Mouse (Mus musculus) spleen, adult 12 weeks (tissue): Measurements from ENCODE around the gene Arhgap28.
"Not testable (repeated sequence)": the region's sequence is repeated elsewhere in the genome, so short reads cannot be mapped to it uniquely, and the experiment has no call there.

Source experiments
- DNase-seq: peaks from one replicate; pipeline ENCODE4 v3.0.0; 2022; ENCODE audit warnings: low spot score

The Arhgap28 gene

DNA sequence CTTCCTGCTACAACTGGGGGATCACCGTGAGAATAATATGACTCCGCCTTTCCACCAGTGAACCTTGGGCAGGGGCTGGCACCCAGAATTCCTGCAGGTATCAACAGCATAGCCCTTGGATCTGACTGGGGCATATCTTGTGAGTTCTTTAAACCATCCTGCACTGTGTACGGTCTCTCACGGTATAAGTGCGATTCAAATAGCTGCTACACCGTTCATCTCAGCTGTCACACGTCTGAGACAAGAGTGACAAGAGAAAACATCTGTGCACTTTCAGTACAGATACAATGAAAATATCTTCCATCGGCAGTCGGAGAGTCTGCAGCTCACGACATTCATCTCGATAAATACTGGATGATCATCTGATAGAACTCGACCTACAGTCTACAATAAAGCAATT is 126.3 kb downstream of the Arhgap28 start:
- no peak for DNase-seq

DNA sequence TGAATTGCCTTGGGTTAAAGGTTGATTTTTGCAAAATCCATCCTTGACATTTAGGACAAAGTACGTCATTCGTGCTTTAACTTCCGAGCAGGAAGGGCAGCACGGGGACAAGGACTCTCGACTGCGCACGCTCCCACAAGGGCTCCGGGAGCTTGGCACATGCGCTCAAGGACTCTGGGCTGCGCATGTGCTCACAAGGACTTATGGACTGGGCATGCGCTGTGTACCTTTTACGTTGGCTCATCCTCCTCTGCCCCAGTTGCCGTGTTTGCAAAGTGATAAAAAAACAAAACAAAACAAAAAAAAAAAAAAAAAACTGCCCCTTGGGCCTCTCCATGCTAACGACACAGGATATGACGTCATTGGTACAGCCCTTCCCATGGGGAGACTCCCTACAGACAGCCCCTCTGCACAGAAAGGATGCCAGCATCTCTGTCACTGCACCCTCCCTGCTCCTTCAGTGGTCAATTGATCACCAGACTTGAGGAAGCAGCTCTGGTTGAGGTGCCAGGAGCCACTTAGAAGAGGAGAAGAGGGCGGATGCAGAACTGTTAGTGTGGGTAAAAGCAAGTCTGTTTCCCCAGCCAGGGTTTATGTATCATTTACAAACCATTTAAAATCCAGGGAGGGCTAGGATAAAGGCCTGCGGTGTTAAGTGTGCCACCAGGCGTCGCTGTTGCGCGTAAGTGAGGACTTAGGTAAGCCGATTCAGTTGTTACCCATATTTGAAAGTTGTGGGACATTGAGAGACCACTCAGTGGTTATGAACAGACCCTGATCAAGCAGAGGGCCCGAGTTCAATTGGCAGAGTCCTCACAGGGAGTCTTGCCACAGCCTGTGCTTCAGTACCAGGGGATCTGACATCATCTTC is 134.0 kb downstream of the Arhgap28 start:
- DNase-seq: no peak

GRCm38 (mm10) chr17:67866541-67867241 is 137.2 kb downstream of the Arhgap28 start:
- no peak for DNase-seq

- no peak for DNase-seq
These were observed 137.9 kb downstream of the Arhgap28 start for GRCm38 (mm10) chr17:67866026-67866425.

- no peak for DNase-seq
These were observed 139.0 kb downstream of the Arhgap28 start for GRCm38 (mm10) chr17:67864912-67865311.

DNA sequence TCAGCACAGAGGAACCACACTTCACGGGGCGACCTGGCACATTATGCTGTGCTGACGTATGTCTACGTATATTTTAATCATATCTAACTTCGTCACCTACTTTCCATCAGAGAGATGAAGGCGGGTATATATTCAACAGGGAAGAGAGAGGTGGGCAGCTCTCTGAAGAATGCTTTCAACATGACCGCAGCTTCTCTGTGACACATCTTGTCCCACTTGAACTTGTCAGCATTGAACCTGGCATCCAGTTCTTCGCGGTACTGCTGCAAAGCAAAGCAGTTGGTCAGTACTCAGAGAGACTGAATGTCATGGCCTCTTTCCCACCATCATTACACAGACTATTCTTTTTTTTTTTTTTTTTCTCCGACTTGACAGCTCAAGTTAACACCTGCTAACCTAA is 139.6 kb downstream of the Arhgap28 start:
- DNase-seq: no peak

DNA sequence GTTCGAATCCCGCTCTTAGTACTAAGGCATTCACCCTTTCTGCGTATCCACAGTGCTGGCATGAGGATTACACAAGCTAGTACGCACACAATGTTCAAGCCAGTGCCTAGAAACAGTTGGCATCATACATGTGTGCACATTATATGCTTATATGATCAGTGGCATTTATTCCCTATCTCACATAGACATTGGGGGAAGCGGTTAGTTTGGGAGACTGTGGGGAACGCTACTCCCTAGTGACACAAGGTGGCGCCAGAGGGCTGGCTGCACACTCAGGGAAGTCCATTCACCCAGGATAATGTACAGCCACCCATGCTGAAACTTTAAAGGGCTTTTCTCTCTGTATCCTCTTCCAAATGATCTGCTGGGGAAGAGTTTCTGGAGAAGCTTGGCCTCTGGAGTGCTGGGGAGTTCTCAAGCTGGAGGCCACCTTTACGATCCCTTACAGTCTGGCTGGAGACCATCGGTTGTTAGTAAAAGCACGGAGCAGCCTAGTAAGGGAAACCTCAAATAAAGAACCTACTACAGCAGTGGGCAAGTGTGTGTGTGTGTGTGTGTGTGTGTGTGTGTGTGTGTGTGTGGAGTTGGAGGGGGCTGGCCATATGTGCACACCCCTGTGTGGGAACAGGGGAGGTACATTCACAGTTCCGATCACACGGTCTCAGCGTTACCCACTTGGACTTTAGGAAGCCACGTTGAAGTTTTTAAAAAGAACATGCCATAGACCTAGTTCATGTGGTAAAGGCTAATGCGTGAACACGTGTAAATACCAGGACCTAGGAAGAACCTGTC is 142.0 kb downstream of the Arhgap28 start:
- no peak for DNase-seq

- no peak for DNase-seq
These were observed 142.8 kb downstream of the Arhgap28 start for GRCm38 (mm10) chr17:67861080-67861630.

- DNase-seq: not testable (repeated sequence)
These were observed 162.4 kb downstream of the Arhgap28 start for GRCm38 (mm10) chr17:67841494-67841893.

- no peak for DNase-seq
These were observed 165.0 kb downstream of the Arhgap28 start for GRCm38 (mm10) chr17:67838948-67839347.

DNA sequence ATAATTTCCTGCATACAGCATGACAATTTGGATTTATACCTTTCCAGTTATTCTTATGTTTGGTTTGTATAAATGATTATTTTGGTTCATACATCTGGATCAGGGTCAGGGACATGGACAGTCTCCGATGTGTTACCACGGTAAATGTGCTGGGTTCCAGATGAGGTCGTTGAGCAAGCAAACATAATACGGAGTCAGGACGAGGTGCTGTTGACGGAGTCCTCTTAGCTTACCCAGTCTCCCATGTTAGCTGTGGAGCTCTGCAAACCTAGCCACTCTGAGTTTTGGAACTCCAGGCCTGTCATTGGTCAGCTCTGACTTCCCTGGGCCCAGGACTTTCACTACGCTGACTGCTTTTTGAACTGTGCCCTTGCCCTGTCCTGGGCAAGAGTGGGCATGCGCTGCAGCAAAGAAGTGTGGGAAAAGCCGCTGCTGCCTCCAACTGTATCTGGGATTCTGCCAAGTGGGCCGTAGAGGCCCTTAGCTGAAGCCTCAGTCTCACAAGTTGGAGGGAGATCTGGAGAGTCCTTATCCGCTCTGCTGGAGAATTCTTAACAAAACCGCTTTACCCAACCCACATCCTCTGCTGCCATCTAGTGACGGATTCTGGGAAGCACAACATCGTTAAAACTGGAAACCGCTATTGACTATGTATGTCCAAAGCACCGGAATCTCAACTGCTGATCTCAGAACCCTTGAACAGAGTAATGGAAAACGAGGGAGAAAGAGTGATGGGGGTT is 166.4 kb downstream of the Arhgap28 start:
- no peak for DNase-seq

DNA sequence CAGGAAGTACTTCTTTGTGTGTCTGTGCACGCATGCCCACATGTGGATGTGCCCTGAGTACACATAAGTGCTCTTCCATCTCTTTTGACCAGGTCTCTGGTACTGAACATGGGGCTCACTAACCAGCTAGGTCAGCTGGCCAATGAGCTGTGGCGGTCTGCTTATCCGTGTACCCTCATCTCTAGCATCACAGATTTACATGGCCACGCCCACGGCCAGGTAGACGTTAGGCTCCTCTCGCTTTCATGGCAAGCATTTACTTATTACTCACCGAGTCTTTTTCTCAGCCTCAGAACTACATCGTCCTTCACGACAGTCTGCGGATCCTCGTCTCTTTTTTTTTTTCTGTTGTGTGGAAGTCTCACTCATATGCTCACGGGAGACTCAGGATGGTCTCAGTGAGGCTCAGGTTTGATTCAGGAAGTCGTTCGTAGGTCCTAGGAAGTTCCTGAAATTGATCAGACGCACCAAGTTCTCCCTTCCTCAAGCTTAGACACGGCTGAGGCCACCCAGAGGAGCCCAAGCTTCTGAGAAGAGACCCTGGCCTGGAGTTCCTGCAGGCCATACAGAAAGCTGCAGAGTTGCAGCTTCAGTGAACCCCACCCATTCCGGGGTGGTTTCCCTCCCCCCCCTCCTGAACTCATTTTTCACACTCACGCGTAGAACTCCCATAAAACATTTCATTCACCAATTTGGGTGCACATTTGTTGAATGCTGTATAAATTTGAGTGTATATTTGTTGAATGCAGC is 167.6 kb downstream of the Arhgap28 start:
- DNase-seq: no peak

GRCm38 (mm10) chr17:67827431-67827830 is 176.5 kb downstream of the Arhgap28 start:
- DNase-seq: no peak

- DNase-seq: no peak
These were observed 187.0 kb downstream of the Arhgap28 start for GRCm38 (mm10) chr17:67816916-67817315.

DNA sequence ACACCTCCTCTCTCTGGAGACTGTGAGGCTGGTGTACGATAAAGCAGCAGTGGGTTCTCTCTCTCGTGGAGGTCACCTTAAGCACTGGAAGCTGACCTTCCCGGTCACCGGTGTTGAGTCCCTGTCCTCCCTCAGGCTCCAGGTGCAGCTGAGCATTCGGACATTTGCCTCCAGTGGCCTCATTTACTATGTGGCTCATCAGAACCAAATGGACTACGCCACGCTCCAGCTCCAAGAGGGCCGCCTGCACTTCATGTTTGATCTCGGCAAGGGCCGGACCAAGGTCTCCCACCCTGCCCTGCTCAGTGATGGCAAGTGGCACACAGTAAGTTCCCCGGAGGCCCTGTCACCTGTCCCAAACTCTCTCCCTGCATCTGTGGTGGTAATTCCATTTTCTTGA is 188.2 kb downstream of the Arhgap28 start:
- DNase-seq: no peak

- no peak for DNase-seq
These were observed 190.3 kb downstream of the Arhgap28 start for GRCm38 (mm10) chr17:67813666-67814065.

GRCm38 (mm10) chr17:67809171-67809570 is 194.7 kb downstream of the Arhgap28 start:
- no peak for DNase-seq
